Mouse (Mus musculus): ENCODE measurements around the gene Stk40. TPM values are rescaled to one million over a fixed set of nuclear protein-coding genes. Genes with fewer than 3 reads are reported as not detected.

Stk40 gene
- polyA plus RNA-seq, 1 experiment = 14.0 TPM

DNA sequence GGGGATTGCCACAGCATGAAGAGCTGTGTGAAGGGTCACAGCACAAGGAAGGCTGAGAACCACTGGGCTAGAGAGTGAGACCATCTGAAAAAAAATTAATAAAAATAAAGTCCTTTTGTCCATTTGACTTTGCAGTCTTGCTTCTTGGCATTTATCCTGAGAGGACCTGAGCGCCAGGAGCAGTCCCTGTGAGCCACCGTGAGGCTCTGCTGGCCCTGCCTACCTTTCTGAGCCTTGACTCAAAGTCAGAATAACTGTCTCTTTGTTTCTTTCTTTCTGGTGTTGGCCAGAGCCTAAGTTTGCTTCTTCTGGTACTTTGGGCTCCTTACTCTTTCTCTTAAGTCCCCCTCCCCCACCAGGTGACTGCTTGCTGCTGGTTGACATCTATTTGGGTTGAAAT, 16.7 kb downstream of the Stk40 start:
- Histone ChIP-seq H3K4me3 (replicated peaks; ENCODE audit: control insufficient read depth, low read depth, low read length) (no peak overlapping the region), H3K4me1 (ENCODE audit: control insufficient read depth, insufficient read depth, low read length) (no peaks in the 10 kb centered on the region; the same call in 1 of the 2 replicates)
- WGBS = 81% methylated on average over 2 of the region's 2 CpGs

GRCm38 (mm10) chr4:126123309-126124040, 19.7 kb downstream of the Stk40 start:
- WGBS = 91% methylated on average over 10 of the region's 10 CpGs
- TF ChIP-seq POLR2A (IDR thresholded peaks at IDR 0.05; ENCODE audit: borderline replicate concordance, control insufficient read depth, low read depth, low read length) (no peak), CTCF (IDR thresholded peaks at IDR 0.05; ENCODE audit: control insufficient read depth, insufficient read depth, low read length) (no peak)
- Histone ChIP-seq H3K4me1 (ENCODE audit: control insufficient read depth, insufficient read depth, low read length) (no peaks in the 10 kb centered on the region; the same call in 1 of the 2 replicates), H3K27ac (ENCODE audit: control insufficient read depth, insufficient read depth, low read depth, low read length, poor library complexity) (no peak overlapping the region), H3K4me3 (replicated peaks; ENCODE audit: control insufficient read depth, low read depth, low read length) (no peak overlapping the region)

More for the DNA sequence above, 16.7 kb downstream of the Stk40 start:
- H3K27ac ChIP-seq (ENCODE audit: control insufficient read depth, insufficient read depth, low read depth, low read length, poor library complexity) = no peak overlapping the region
- TF ChIP-seq CTCF (IDR thresholded peaks at IDR 0.05; ENCODE audit: control insufficient read depth, insufficient read depth, low read length) (no peak), POLR2A (IDR thresholded peaks at IDR 0.05; ENCODE audit: borderline replicate concordance, control insufficient read depth, low read depth, low read length) (no peak)

- TF ChIP-seq POLR2A (IDR thresholded peaks at IDR 0.05; ENCODE audit: borderline replicate concordance, control insufficient read depth, low read depth, low read length) = no peak
- TF ChIP-seq CTCF (IDR thresholded peaks at IDR 0.05; ENCODE audit: control insufficient read depth, insufficient read depth, low read length) = no peak
- whole genome bisulfite sequencing = 87% methylated on average over 11 of the region's 11 CpGs
- H3K4me3 ChIP-seq (replicated peaks; ENCODE audit: control insufficient read depth, low read depth, low read length) = no peak overlapping the region
- no peaks in the 10 kb centered on the region for H3K4me1 ChIP-seq (ENCODE audit: control insufficient read depth, insufficient read depth, low read length)
- no peak overlapping the region for H3K27ac ChIP-seq (ENCODE audit: control insufficient read depth, insufficient read depth, low read depth, low read length, poor library complexity)
Observed at GRCm38 (mm10) chr4:126130502-126130901, 26.7 kb downstream of the Stk40 start.

- TF ChIP-seq CTCF (IDR thresholded peaks at IDR 0.05; ENCODE audit: control insufficient read depth, insufficient read depth, low read length) = no peak
- TF ChIP-seq POLR2A (IDR thresholded peaks at IDR 0.05; ENCODE audit: borderline replicate concordance, control insufficient read depth, low read depth, low read length) = no peak
- WGBS = 34% methylated on average over 10 of the region's 10 CpGs
- no peak overlapping the region for H3K4me3 ChIP-seq (replicated peaks; ENCODE audit: control insufficient read depth, low read depth, low read length)
- no peaks in the 10 kb centered on the region for H3K4me1 ChIP-seq (ENCODE audit: control insufficient read depth, insufficient read depth, low read length)
- peak overlapping the region; percentile 44 for H3K27ac ChIP-seq (ENCODE audit: control insufficient read depth, insufficient read depth, low read depth, low read length, poor library complexity)
Observed at GRCm38 (mm10) chr4:126131290-126132121, 27.7 kb downstream of the Stk40 start.

- TF ChIP-seq POLR2A (IDR thresholded peaks at IDR 0.05; ENCODE audit: borderline replicate concordance, control insufficient read depth, low read depth, low read length) = no peak
- TF ChIP-seq CTCF (IDR thresholded peaks at IDR 0.05; ENCODE audit: control insufficient read depth, insufficient read depth, low read length) = no peak
- Histone ChIP-seq H3K27ac (ENCODE audit: control insufficient read depth, insufficient read depth, low read depth, low read length, poor library complexity) (no peak overlapping the region), H3K4me3 (replicated peaks; ENCODE audit: control insufficient read depth, low read depth, low read length) (no peak overlapping the region), H3K4me1 (ENCODE audit: control insufficient read depth, insufficient read depth, low read length) (no peaks in the 10 kb centered on the region)
- WGBS = 82% methylated on average over 6 of the region's 6 CpGs
Observed at GRCm38 (mm10) chr4:126132636-126133264, 29.0 kb downstream of the Stk40 start.

- TF ChIP-seq CTCF (IDR thresholded peaks at IDR 0.05; ENCODE audit: control insufficient read depth, insufficient read depth, low read length) = no peak
- no peak for TF ChIP-seq POLR2A (IDR thresholded peaks at IDR 0.05; ENCODE audit: borderline replicate concordance, control insufficient read depth, low read depth, low read length)
- no peak overlapping the region for H3K27ac ChIP-seq (ENCODE audit: control insufficient read depth, insufficient read depth, low read depth, low read length, poor library complexity)
- no peak overlapping the region for H3K4me3 ChIP-seq (replicated peaks; ENCODE audit: control insufficient read depth, low read depth, low read length)
- no peaks in the 10 kb centered on the region for H3K4me1 ChIP-seq (ENCODE audit: control insufficient read depth, insufficient read depth, low read length)
- WGBS = 87% methylated on average over 4 of the region's 4 CpGs
Observed at GRCm38 (mm10) chr4:126134236-126134635, 30.5 kb downstream of the Stk40 start.

GRCm38 (mm10) chr4:126134639-126135038, 30.9 kb downstream of the Stk40 start:
- TF ChIP-seq POLR2A (IDR thresholded peaks at IDR 0.05; ENCODE audit: borderline replicate concordance, control insufficient read depth, low read depth, low read length) (no peak), CTCF (IDR thresholded peaks at IDR 0.05; ENCODE audit: control insufficient read depth, insufficient read depth, low read length) (no peak)
- Histone ChIP-seq H3K4me1 (ENCODE audit: control insufficient read depth, insufficient read depth, low read length) (no peaks in the 10 kb centered on the region), H3K27ac (ENCODE audit: control insufficient read depth, insufficient read depth, low read depth, low read length, poor library complexity) (no peak overlapping the region), H3K4me3 (replicated peaks; ENCODE audit: control insufficient read depth, low read depth, low read length) (no peak overlapping the region)
- 89% methylated on average over 4 of the region's 4 CpGs for WGBS

GRCm38 (mm10) chr4:126137773-126138172, 34.0 kb downstream of the Stk40 start:
- Histone ChIP-seq H3K4me3 (replicated peaks; ENCODE audit: control insufficient read depth, low read depth, low read length) (no peak overlapping the region), H3K4me1 (ENCODE audit: control insufficient read depth, insufficient read depth, low read length) (no peaks in the 10 kb centered on the region), H3K27ac (ENCODE audit: control insufficient read depth, insufficient read depth, low read depth, low read length, poor library complexity) (no peak overlapping the region)
- WGBS = 77% methylated on average over 4 of the region's 4 CpGs
- TF ChIP-seq CTCF (IDR thresholded peaks at IDR 0.05; ENCODE audit: control insufficient read depth, insufficient read depth, low read length) = no peak
- TF ChIP-seq POLR2A (IDR thresholded peaks at IDR 0.05; ENCODE audit: borderline replicate concordance, control insufficient read depth, low read depth, low read length) = no peak
